Mouse (Mus musculus) neural tube, embryonic 12.5 days (tissue): ENCODE results near the gene Trappc13. TPM values are rescaled to one million over a fixed set of nuclear protein-coding genes. Genes with fewer than 3 reads are reported as not detected.
"Not testable (repeated sequence)": the region's sequence is repeated elsewhere in the genome, so short reads cannot be mapped to it uniquely, and the experiment has no call there.

Source experiments
- ATAC-seq: fragments of 200-750 bp; cut with Nextera tagmentation; 2 replicates; pipeline ENCODE4 v1.8.0; 2017; ENCODE audit warnings: low read depth, mild to moderate bottlenecking, moderate TSS enrichment, moderate library complexity; ENCODE audit not compliant: low FRiP score
- H3K27ac ChIP-seq: fragments of 300-500 bp; sonication (generic); 2 replicates; pipeline ENCODE4 v1.5.1; 2016
- H3K27me3 ChIP-seq: fragments of 300-500 bp; sonication (generic); replicated peaks from 2 replicates; pipeline ENCODE4 v1.6.1; 2016; ENCODE audit warnings: mild to moderate bottlenecking
- H3K36me3 ChIP-seq: fragments of 300-500 bp; sonication (generic); 2 replicates; pipeline ENCODE4 v1.6.1; 2016; ENCODE audit warnings: mild to moderate bottlenecking
- H3K4me1 ChIP-seq: fragments of 300-500 bp; sonication (generic); 2 replicates; pipeline ENCODE4 v1.6.1; 2016
- H3K4me2 ChIP-seq: fragments of 300-500 bp; sonication (generic); replicated peaks from 2 replicates; pipeline ENCODE4 v1.6.1; 2016; ENCODE audit warnings: mild to moderate bottlenecking
- H3K4me3 ChIP-seq: fragments of 300-500 bp; sonication (generic); 2 replicates; pipeline ENCODE4 v1.5.1; 2016
- H3K9ac ChIP-seq: fragments of 300-500 bp; sonication (generic); 2 replicates; pipeline ENCODE4 v1.6.1; 2016; ENCODE audit warnings: mild to moderate bottlenecking
- H3K9me3 ChIP-seq: fragments of 300-500 bp; sonication (generic); 2 replicates; pipeline ENCODE4 v1.6.1; 2016; ENCODE audit warnings: mild to moderate bottlenecking
- WGBS: fragments of 180-500 bp; shearing (Covaris S2); methylation state at CpG from one replicate; pipeline ENCODE4 v1.1.7; 2016; 5-methylcytosine and 5-hydroxymethylcytosine counted together
- polyA plus RNA-seq: library from polyadenylated mRNA; unstranded; fragments of >200 nt; fragmentation: Nextera tagmentation; extraction: Ambion mirVana; gene quantifications from 2 replicates; pipeline ENCODE4 v1.2.1, GENCODE M21; 2016

The Trappc13 gene
- 77.3 and 78.1 TPM in 2 replicates for polyA plus RNA-seq

GRCm38 (mm10) chr13:104177796-104178649 lies at the start of gene Trappc13:
Gene Trappc13 (minus strand): TSS chr13:104178469.
- WGBS, result under 1% methylated on average over 32 of the region's 32 CpGs
- Histone ChIP-seq H3K4me1 (peaks cover 11% of the 10 kb centered on the region; the same call in 1 of the 2 replicates), H3K27ac (peak within 1 kb of the TSS; percentile 62; the same call in 1 of the 2 replicates), H3K9me3 (no peaks in the 10 kb centered on the region), H3K4me2 (peak within 1 kb of the TSS; percentile 79), H3K4me3 (peak within 1 kb of the TSS; percentile 84), H3K9ac (peak within 1 kb of the TSS; percentile 79), H3K36me3 (peaks cover 4% of the 10 kb centered on the region; the same call in 1 of the 2 replicates), H3K27me3 (no peaks in the 10 kb centered on the region)
- ATAC-seq, result peak; percentile 91

DNA sequence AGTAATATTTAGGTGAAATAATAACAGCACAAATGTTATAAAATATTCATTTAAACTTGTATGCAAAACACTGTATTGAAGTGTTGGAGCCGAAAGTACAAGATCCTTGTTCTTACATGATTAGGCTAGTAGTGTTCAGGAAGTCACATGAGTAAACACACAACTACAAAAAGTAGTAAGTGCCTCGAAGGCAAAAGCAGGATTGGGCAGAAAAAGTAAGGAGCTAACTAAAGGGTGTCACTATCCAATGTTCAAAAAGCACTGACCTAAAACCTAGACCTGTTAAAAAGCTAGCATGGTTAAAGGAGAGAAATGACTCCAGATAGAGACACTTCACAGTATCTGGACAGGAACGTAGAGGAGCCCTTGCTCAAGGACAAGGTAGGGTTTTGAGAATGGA lies 49.2 kb upstream of the Trappc13 start:
- no peak for ATAC-seq
- peak overlapping the region; percentile 72 for H3K4me2 ChIP-seq

DNA sequence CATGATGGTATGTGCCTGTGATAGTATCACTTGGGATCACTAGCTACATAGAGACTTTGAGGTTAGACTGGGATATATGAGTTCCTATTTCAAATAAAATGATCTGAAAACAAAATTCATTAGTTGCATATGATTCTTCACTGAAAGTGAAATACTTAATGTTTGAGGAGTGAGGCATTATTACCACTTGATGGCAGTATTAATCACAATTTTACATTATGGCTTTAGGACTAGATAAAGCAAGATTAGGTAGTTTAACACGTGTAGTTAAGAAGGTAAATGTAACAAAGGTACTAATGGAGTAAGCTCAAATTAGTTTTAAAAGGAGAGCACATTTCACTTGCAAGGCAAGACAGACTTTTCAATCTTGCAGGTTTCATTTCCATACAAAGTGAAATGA lies 26.0 kb upstream of the Trappc13 start:
- H3K9me3 ChIP-seq, result no peaks in the 10 kb centered on the region
- 71% methylated on average over 1 of the region's 1 CpGs for WGBS
- H3K9ac ChIP-seq, result no peak overlapping the region
- no peak overlapping the region for H3K27ac ChIP-seq
- H3K27me3 ChIP-seq, result no peaks in the 10 kb centered on the region
- H3K4me3 ChIP-seq, result no peak overlapping the region
- no peaks in the 10 kb centered on the region for H3K4me1 ChIP-seq
- H3K4me2 ChIP-seq, result no peak overlapping the region
- peaks cover 14% of the 10 kb centered on the region; the same call in 1 of the 2 replicates for H3K36me3 ChIP-seq
- ATAC-seq, result no peak

More for the DNA sequence above, 49.2 kb upstream of the Trappc13 start:
- Histone ChIP-seq H3K9me3 (no peaks in the 10 kb centered on the region), H3K27me3 (no peaks in the 10 kb centered on the region), H3K4me3 (peak overlapping the region; percentile 72; the same call in 1 of the 2 replicates), H3K36me3 (no peaks in the 10 kb centered on the region), H3K27ac (no peak overlapping the region), H3K9ac (peak overlapping the region; percentile 9; the same call in 1 of the 2 replicates), H3K4me1 (peaks cover 5% of the 10 kb centered on the region)
- WGBS, result 79% methylated on average over 3 of the region's 3 CpGs

- H3K4me3 ChIP-seq, H3K27ac ChIP-seq, H3K27me3 ChIP-seq, ATAC-seq, H3K9ac ChIP-seq, H3K4me1 ChIP-seq, H3K9me3 ChIP-seq, H3K4me2 ChIP-seq: not testable (repeated sequence)
- peaks cover 29% of the 10 kb centered on the region for H3K36me3 ChIP-seq
These were observed 17.6 kb upstream of the Trappc13 start for GRCm38 (mm10) chr13:104195891-104196290.

- WGBS, result 93% methylated on average over 4 of the region's 4 CpGs
- Histone ChIP-seq H3K9me3 (no peaks in the 10 kb centered on the region), H3K4me1 (no peaks in the 10 kb centered on the region), H3K36me3 (peaks cover 29% of the 10 kb centered on the region), H3K27ac (no peak overlapping the region), H3K9ac (no peak overlapping the region), H3K4me3 (no peak overlapping the region), H3K4me2 (no peak overlapping the region), H3K27me3 (no peaks in the 10 kb centered on the region)
- no peak for ATAC-seq
These were observed 9.1 kb upstream of the Trappc13 start for GRCm38 (mm10) chr13:104187357-104187756.

- Histone ChIP-seq H3K4me3 (peak overlapping the region; percentile 84), H3K27ac (no peak overlapping the region), H3K4me2 (peak overlapping the region; percentile 72), H3K9ac (peak overlapping the region; percentile 79), H3K4me1 (peaks cover 11% of the 10 kb centered on the region; the same call in 1 of the 2 replicates), H3K9me3 (no peaks in the 10 kb centered on the region), H3K27me3 (no peaks in the 10 kb centered on the region), H3K36me3 (peaks cover 9% of the 10 kb centered on the region; the same call in 1 of the 2 replicates)
- 27% methylated on average over 13 of the region's 13 CpGs for WGBS
- ATAC-seq, result no peak
These were observed 1.1 kb upstream of the Trappc13 start for GRCm38 (mm10) chr13:104179176-104179888.

DNA sequence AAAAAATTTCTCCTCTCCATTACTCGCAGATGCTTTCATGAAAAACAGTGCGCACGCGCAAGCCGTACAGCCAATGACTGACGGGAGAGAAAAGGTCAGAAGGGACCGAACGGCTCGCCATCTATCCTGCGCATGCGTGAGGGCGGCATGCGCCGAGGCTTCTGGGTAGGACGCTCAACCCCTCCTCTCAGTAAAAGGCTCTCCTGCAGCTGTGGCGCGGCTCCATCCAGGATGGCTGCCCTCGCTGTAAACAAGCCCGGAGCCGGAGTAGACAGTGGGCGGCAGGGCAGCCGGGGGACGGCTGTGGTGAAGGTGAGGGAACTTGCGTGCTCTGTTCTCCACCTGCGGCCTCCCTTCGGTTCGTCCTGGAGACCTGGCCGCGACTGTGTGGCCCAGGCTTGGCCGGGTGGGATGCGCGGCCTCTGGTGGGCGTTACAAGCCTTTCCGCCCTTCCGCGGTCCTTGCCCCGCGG lies 417 bp upstream of the Trappc13 start, which contains the start of gene Trim23:
TSS of gene Trim23 (plus strand) at position 148 of the 472 bp plus-strand sequence.
- H3K27ac ChIP-seq, result peak within 1 kb of the TSS; percentile 62; the same call in 1 of the 2 replicates
- H3K4me2 ChIP-seq, result peak within 1 kb of the TSS; percentile 79
- peak within 1 kb of the TSS; percentile 79 for H3K9ac ChIP-seq
- H3K36me3 ChIP-seq, result peaks cover 6% of the 10 kb centered on the region; the same call in 1 of the 2 replicates
- ATAC-seq, result peak; percentile 99
- H3K4me1 ChIP-seq, result peaks cover 11% of the 10 kb centered on the region; the same call in 1 of the 2 replicates
- under 1% methylated on average over 38 of the region's 38 CpGs for WGBS
- peak within 1 kb of the TSS; percentile 84 for H3K4me3 ChIP-seq
- H3K27me3 ChIP-seq, result no peaks in the 10 kb centered on the region
- H3K9me3 ChIP-seq, result no peaks in the 10 kb centered on the region

DNA sequence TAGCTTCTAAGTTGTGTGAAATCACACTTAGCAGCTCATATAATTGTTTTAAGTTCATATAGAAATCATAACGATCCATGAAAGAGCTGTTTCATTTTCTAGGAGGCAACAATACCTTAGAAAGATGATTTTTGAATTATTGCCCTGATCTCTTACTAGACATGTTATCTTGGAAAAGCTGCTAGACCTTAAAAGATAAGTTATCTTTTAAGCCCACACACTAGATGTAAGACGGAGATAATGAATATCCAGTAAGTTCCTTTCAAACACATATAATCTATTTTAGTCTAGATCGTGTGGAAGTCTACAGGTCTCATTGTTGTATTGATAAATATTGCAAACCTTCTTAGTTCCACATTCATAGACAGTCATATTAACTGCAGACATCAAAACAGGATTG lies 1.4 kb downstream of the Trappc13 start:
- ATAC-seq, result no peak
- peak overlapping the region; percentile 25; the same call in 1 of the 2 replicates for H3K4me3 ChIP-seq
- H3K9ac ChIP-seq, result 0 out of 2 replicates have a peak overlapping the region, but pooled peaks have one; percentile 26
- H3K4me2 ChIP-seq, result peak overlapping the region; percentile 79
- no peak overlapping the region for H3K27ac ChIP-seq
- no peaks in the 10 kb centered on the region for H3K9me3 ChIP-seq
- peaks cover 4% of the 10 kb centered on the region; the same call in 1 of the 2 replicates for H3K36me3 ChIP-seq
- WGBS, result 80% methylated on average over 3 of the region's 3 CpGs
- no peaks in the 10 kb centered on the region for H3K27me3 ChIP-seq
- peaks cover 11% of the 10 kb centered on the region; the same call in 1 of the 2 replicates for H3K4me1 ChIP-seq

DNA sequence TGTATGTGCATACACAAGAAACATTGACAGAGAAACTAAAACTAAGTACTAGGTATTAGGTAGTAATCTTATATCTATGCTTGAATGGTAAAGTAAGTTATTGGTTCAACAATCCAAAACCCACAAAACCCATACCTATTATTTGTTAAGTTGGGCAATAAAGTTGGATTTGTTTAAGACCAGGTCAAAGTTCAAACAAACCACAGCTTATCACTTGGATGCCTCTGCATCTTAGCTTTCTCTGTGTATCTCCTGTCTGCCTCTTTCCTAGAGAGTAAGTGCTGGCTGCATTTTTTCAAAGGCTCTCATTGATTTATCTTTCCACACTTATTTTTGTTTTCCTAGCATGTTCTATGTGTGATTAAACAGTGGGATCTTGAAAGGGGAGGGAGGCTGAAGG lies 5.8 kb downstream of the Trappc13 start:
- H3K9ac ChIP-seq, result no peak overlapping the region
- H3K27ac ChIP-seq, result no peak overlapping the region
- no peak for ATAC-seq
- peaks cover 5% of the 10 kb centered on the region; the same call in 1 of the 2 replicates for H3K9me3 ChIP-seq
- no peak overlapping the region for H3K4me3 ChIP-seq
- H3K4me1 ChIP-seq, result peaks cover 7% of the 10 kb centered on the region; the same call in 1 of the 2 replicates
- H3K27me3 ChIP-seq, result no peaks in the 10 kb centered on the region
- H3K36me3 ChIP-seq, result peaks cover 18% of the 10 kb centered on the region
- H3K4me2 ChIP-seq, result no peak overlapping the region

- H3K4me2 ChIP-seq, result no peak overlapping the region
- no peak overlapping the region for H3K4me3 ChIP-seq
- H3K4me1 ChIP-seq, result peaks cover 3% of the 10 kb centered on the region; the same call in 1 of the 2 replicates
- H3K27ac ChIP-seq, result no peak overlapping the region
- ATAC-seq, result no peak
- WGBS, result 92% methylated on average over 5 of the region's 5 CpGs
- H3K36me3 ChIP-seq, result peaks cover 25% of the 10 kb centered on the region
- H3K9me3 ChIP-seq, result peaks cover 5% of the 10 kb centered on the region; the same call in 1 of the 2 replicates
- H3K27me3 ChIP-seq, result no peaks in the 10 kb centered on the region
- no peak overlapping the region for H3K9ac ChIP-seq
These were observed 6.6 kb downstream of the Trappc13 start for GRCm38 (mm10) chr13:104171711-104172110.

DNA sequence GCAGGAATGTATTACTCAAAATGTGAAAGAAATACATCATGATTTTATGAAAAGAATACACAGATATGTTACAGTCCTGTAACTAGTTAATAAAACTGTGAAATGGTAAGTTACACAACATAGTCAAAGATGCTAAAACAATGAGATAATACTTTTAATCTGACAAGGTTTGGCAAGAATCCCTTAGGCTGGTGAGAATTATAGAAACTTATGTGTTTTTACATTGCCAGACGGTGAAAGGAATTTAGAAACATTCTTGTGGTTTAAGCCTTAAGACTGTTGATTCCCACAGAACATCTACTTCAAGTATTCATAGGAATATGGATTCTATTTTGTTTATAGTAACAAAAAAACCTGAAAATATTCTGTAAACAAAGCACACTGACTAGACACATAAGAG lies 22.6 kb downstream of the Trappc13 start:
- 96% methylated on average over 1 of the region's 1 CpGs for WGBS
- Histone ChIP-seq H3K9me3 (no peaks in the 10 kb centered on the region), H3K36me3 (peaks cover 47% of the 10 kb centered on the region), H3K4me1 (no peaks in the 10 kb centered on the region), H3K4me3 (no peak overlapping the region), H3K9ac (no peak overlapping the region), H3K4me2 (no peak overlapping the region), H3K27me3 (no peaks in the 10 kb centered on the region), H3K27ac (no peak overlapping the region)
- ATAC-seq, result no peak

DNA sequence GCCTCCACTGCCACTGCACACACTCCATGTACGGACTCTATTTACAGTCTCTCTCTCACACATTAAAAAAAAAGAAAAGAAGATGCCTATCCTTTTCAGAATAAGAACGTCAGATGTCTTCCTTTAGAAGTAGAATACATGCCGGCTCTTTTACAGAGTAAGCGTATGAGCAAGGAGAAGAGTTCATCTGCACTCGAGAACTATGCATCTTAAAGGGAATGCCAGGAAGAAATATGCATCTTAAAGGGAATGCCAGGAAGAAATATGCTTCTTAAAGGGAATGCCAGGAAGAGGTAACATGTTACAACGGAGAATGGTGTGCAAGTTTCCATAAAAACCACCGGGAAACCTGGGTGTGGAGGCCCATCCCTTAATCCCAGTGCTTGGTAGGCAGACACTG lies 23.2 kb downstream of the Trappc13 start:
- H3K27me3 ChIP-seq, result no peaks in the 10 kb centered on the region
- ATAC-seq, result no peak
- no peak overlapping the region for H3K9ac ChIP-seq
- no peak overlapping the region for H3K27ac ChIP-seq
- no peak overlapping the region for H3K4me2 ChIP-seq
- peaks cover 42% of the 10 kb centered on the region for H3K36me3 ChIP-seq
- H3K9me3 ChIP-seq, result no peaks in the 10 kb centered on the region
- H3K4me3 ChIP-seq, result no peak overlapping the region
- WGBS, result 91% methylated on average over 7 of the region's 7 CpGs
- no peaks in the 10 kb centered on the region for H3K4me1 ChIP-seq
